Comparison of ENCODE assay signal across 8 mouse cellular contexts in the genomic region with DNA sequence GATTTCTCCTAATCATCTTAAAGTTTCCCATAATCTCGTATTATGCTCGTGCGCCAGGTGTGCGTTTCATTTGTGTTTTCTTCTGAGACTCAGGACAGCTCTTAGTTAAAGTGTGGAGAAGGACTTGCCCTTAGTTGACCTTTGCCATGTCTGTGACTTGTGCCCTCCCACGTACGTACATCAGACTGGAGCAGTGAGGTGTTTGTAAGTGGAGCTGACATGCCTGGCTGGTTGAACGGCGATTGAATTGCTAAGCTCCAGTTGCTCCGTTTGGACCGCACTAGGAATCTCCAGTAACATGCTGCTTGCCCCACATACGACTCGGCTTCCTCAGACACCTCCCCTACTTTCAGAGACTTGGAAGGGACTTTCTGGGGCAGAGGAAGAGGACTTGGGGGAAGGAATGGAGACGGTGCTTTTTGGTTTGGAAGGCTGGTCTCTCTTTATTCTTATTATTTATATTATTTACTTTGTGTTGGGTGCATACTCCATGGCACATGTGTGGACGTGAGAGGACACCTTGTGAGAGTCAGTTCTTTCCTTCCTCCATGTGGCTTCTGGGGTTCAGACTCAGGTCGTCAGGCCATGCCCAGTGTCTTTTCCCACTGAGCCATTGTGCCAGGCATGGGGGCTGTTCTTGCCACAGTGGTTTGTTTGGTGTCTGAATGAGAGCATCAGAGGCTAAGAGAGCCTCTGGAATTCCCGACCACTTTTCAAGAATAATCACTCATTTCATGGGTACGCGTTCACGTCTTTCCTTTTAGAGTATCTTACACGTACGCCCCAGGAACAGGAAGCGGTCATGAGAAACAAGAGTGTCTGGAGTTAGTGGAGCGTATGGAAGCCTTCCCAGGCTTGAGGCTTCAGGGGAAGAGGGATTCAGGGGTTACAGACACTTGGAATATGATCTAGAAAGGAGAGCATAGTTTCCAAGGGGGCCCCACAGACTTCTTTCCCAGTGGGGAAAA. TPM values are rescaled to one million over a fixed set of nuclear protein-coding genes. Genes with fewer than 3 reads are reported as not detected.
A peak's percentile ranks its signal among the peaks of the same experiment; 100 is the strongest.
DNase-seq lines count a peak whose midpoint lies in the region; ATAC-seq and TF ChIP-seq lines count a peak whose summit lies in the region.

No protein-coding gene starts in this region.

- H3K9ac ChIP-seq in hindbrain, embryonic 14.5 days = no peak overlapping the region
- peak overlapping the region; percentile 76; the same call in 1 of the 2 replicates for H3K9ac ChIP-seq in ES-E14 (ENCODE audit: insufficient read depth, low read depth, low read length, poor library complexity, severe bottlenecking)
- H3K9ac ChIP-seq in intestine, embryonic 15.5 days = no peak overlapping the region; the same call in 1 of the 2 replicates
- H3K9ac ChIP-seq in liver, postnatal 0 days (replicated peaks) = 0 out of 2 replicates have a peak overlapping the region, but pooled peaks have one; percentile 26

- H3K27me3 ChIP-seq in hindbrain, embryonic 10.5 days (ENCODE audit: insufficient read depth, poor library complexity, severe bottlenecking) = no peaks in the 10 kb centered on the region
- H3K27me3 ChIP-seq in hindbrain, embryonic 14.5 days (ENCODE audit: control insufficient read depth, insufficient read depth, low read length) = no peaks in the 10 kb centered on the region
- H3K27me3 ChIP-seq in intestine, embryonic 15.5 days (replicated peaks) = no peaks in the 10 kb centered on the region
- no peaks in the 10 kb centered on the region for H3K27me3 ChIP-seq in liver, postnatal 0 days (ENCODE audit: insufficient read depth, low read length)

- no peak for ATAC-seq in hindbrain, embryonic 14.5 days (ENCODE audit: low FRiP score)
- no peak for ATAC-seq in intestine, embryonic 15.5 days
- ATAC-seq in liver, postnatal 0 days = no peak
- no peak for ATAC-seq in megakaryocyte-erythroid progenitor cell, adult 5-6 weeks (replicated peaks; ENCODE audit: low FRiP score, low TSS enrichment, poor library complexity, severe bottlenecking)

- H3K4me1 ChIP-seq in hindbrain, embryonic 10.5 days (replicated peaks) = peaks cover 52% of the 10 kb centered on the region
- peaks cover 30% of the 10 kb centered on the region for H3K4me1 ChIP-seq in hindbrain, embryonic 14.5 days (replicated peaks; ENCODE audit: control insufficient read depth, insufficient read depth, low read length)
- peaks cover 16 to 40% of the 10 kb centered on the region in 2 experiments for H3K4me1 ChIP-seq in ES-E14 (ENCODE audit: control insufficient read depth in 2 of 2, insufficient read depth in 2 of 2, low read length in 2 of 2, poor library complexity in 1 of 2)
- H3K4me1 ChIP-seq in intestine, embryonic 15.5 days (replicated peaks) = peaks cover 37% of the 10 kb centered on the region
- H3K4me1 ChIP-seq in liver, postnatal 0 days (ENCODE audit: insufficient read depth) = peaks cover 47% of the 10 kb centered on the region

- peak overlapping the region; percentile 60 for H3K27ac ChIP-seq in hindbrain, embryonic 10.5 days
- no peak overlapping the region for H3K27ac ChIP-seq in hindbrain, embryonic 14.5 days
- peak overlapping the region; percentile 26; the same call in 1 of the 2 replicates for H3K27ac ChIP-seq in ES-E14 (ENCODE audit: insufficient read depth, low read depth, low read length, poor library complexity, severe bottlenecking)
- H3K27ac ChIP-seq in intestine, embryonic 15.5 days = peak overlapping the region; percentile 73
- peak overlapping the region; percentile 29; the same call in 1 of the 2 replicates for H3K27ac ChIP-seq in liver, postnatal 0 days (ENCODE audit: low read depth)

- no peak overlapping the region for H3K4me3 ChIP-seq in hindbrain, embryonic 10.5 days
- H3K4me3 ChIP-seq in hindbrain, embryonic 14.5 days (replicated peaks; ENCODE audit: low read length) = no peak overlapping the region
- H3K4me3 ChIP-seq in ES-E14 (ENCODE audit: insufficient read depth in 1 of 2, low read depth in 1 of 2, low read length in 2 of 2, poor library complexity in 1 of 2, severe bottlenecking in 1 of 2) = peak overlapping the region in 1 of 2 experiments; percentile 32; a peak in 1 of 4 replicates
- H3K4me3 ChIP-seq in intestine, embryonic 15.5 days (replicated peaks) = no peak overlapping the region
- H3K4me3 ChIP-seq in liver, postnatal 0 days (ENCODE audit: low read depth, low read length) = no peak overlapping the region

- DNase-seq in hindbrain, embryonic 10.5 days (ENCODE audit: low spot score) = no peak
- no peak for DNase-seq in hindbrain, embryonic 14.5 days (ENCODE audit: low spot score)
- no peak for DNase-seq in ES-E14 (ENCODE audit: low read depth, low spot score)
- no peak for DNase-seq in liver, postnatal 0 days
- DNase-seq in urinary bladder, postnatal 14 days (ENCODE audit: low spot score) = no peak
- no peak for DNase-seq in layer of hippocampus, adult 18-20 months (ENCODE audit: low spot score in 2 of 2)

- TF ChIP-seq CTCF in liver, postnatal 0 days (IDR thresholded peaks at IDR 0.05; ENCODE audit: low read depth) = no peak

- peaks cover 36% of the 10 kb centered on the region for H3K36me3 ChIP-seq in hindbrain, embryonic 10.5 days
- peaks cover 29% of the 10 kb centered on the region for H3K36me3 ChIP-seq in hindbrain, embryonic 14.5 days (replicated peaks; ENCODE audit: control insufficient read depth, insufficient read depth)
- H3K36me3 ChIP-seq in ES-E14 (ENCODE audit: control insufficient read depth, insufficient read depth, low read length, poor library complexity, severe bottlenecking) = peaks cover 26% of the 10 kb centered on the region
- peaks cover 21% of the 10 kb centered on the region for H3K36me3 ChIP-seq in intestine, embryonic 15.5 days
- peaks cover 24% of the 10 kb centered on the region for H3K36me3 ChIP-seq in liver, postnatal 0 days (replicated peaks; ENCODE audit: insufficient read depth, low read length)

- H3K4me2 ChIP-seq in hindbrain, embryonic 14.5 days (replicated peaks) = no peak overlapping the region
- peak overlapping the region; percentile 39 for H3K4me2 ChIP-seq in intestine, embryonic 15.5 days (replicated peaks)
- no peak overlapping the region for H3K4me2 ChIP-seq in liver, postnatal 0 days (ENCODE audit: low read depth, low read length)

- H3K9me3 ChIP-seq in hindbrain, embryonic 10.5 days = no peaks in the 10 kb centered on the region
- no peaks in the 10 kb centered on the region for H3K9me3 ChIP-seq in hindbrain, embryonic 14.5 days (ENCODE audit: control insufficient read depth, low read length)
- no peaks in the 10 kb centered on the region for H3K9me3 ChIP-seq in ES-E14 (ENCODE audit: control insufficient read depth, insufficient read depth, low read depth, low read length)
- no peaks in the 10 kb centered on the region for H3K9me3 ChIP-seq in intestine, embryonic 15.5 days
- no peaks in the 10 kb centered on the region for H3K9me3 ChIP-seq in liver, postnatal 0 days (ENCODE audit: low read length)

- TF ChIP-seq EP300 in liver, postnatal 0 days (IDR thresholded peaks at IDR 0.05; ENCODE audit: low read depth) = no peak

- in situ Hi-C loops in ES-E14 (cut with MboI; ENCODE audit: low sequenced_read_pairs in 2 of 2, unreplicated experiment in 2 of 2) = no loop called here

- WGBS in hindbrain, embryonic 10.5 days = 67% methylated on average over 23 of the region's 23 CpGs
- WGBS in hindbrain, embryonic 14.5 days = 55% methylated on average over 23 of the region's 23 CpGs
- 59% methylated on average over 23 of the region's 23 CpGs for WGBS in intestine, embryonic 15.5 days
- 74% methylated on average over 23 of the region's 23 CpGs for WGBS in liver, postnatal 0 days (ENCODE audit: insufficient replicate concordance)

RNA-seq across cellular contexts. Expression of a gene that starts 20.5 kb away (rescaled TPM):
- 211 and 242 TPM in 2 replicates for polyA plus RNA-seq in hindbrain, embryonic 10.5 days (2016; fragmentation: Nextera tagmentation; extraction: Ambion mirVana)
- 153 and 154 TPM in 2 replicates for polyA plus RNA-seq in hindbrain, embryonic 14.5 days (2014; fragmentation: Nextera tagmentation; extraction: Ambion mirVana)
- 173 and 211 TPM in 2 replicates for total RNA-seq in ES-E14 (2012; rRNA removed)
- polyA plus RNA-seq in intestine, embryonic 15.5 days (2015; fragmentation: Nextera tagmentation; extraction: Ambion mirVana) = 163 and 172 TPM in 2 replicates
- 30.3 and 33.6 TPM in 2 replicates for polyA plus RNA-seq in liver, postnatal 0 days (2015; fragmentation: Nextera tagmentation; extraction: Ambion mirVana)
- total RNA-seq in layer of hippocampus, adult 18-20 months (2021) = 100 to 1,000 TPM; 175 to 189 TPM
- 41.0 and 43.3 TPM in 2 replicates for total RNA-seq in megakaryocyte-erythroid progenitor cell, adult 5-6 weeks (2014; fragmentation: Nextera tagmentation)
- total RNA-seq in megakaryocyte-erythroid progenitor cell, adult 5-6 weeks (2017) = 24.7 and 26.0 TPM in 2 replicates

RNA-seq across cellular contexts. Expression of a gene that starts 39.8 kb away (rescaled TPM):
- 19.6 and 23.4 TPM in 2 replicates for polyA plus RNA-seq in hindbrain, embryonic 10.5 days (2016; fragmentation: Nextera tagmentation; extraction: Ambion mirVana)
- polyA plus RNA-seq in hindbrain, embryonic 14.5 days (2014; fragmentation: Nextera tagmentation; extraction: Ambion mirVana) = 12.9 and 13.8 TPM in 2 replicates
- total RNA-seq in ES-E14 (2012; rRNA removed) = 28.8 and 31.7 TPM in 2 replicates
- polyA plus RNA-seq in intestine, embryonic 15.5 days (2015; fragmentation: Nextera tagmentation; extraction: Ambion mirVana) = 12.0 and 12.6 TPM in 2 replicates
- 3.6 and 4.0 TPM in 2 replicates for polyA plus RNA-seq in liver, postnatal 0 days (2015; fragmentation: Nextera tagmentation; extraction: Ambion mirVana)
- total RNA-seq in layer of hippocampus, adult 18-20 months (2021) = 10 to 100 TPM; 12.4 to 12.9 TPM
- 14.3 and 17.4 TPM in 2 replicates for total RNA-seq in megakaryocyte-erythroid progenitor cell, adult 5-6 weeks (2014; fragmentation: Nextera tagmentation)
- total RNA-seq in megakaryocyte-erythroid progenitor cell, adult 5-6 weeks (2017) = 11.8 and 17.4 TPM in 2 replicates

RNA-seq across cellular contexts. Expression of a gene that starts 45.1 kb away (rescaled TPM):
- 1.6 and 1.8 TPM in 2 replicates for polyA plus RNA-seq in hindbrain, embryonic 10.5 days (2016; fragmentation: Nextera tagmentation; extraction: Ambion mirVana)
- 3.4 and 6.3 TPM in 2 replicates for polyA plus RNA-seq in hindbrain, embryonic 14.5 days (2014; fragmentation: Nextera tagmentation; extraction: Ambion mirVana)
- total RNA-seq in ES-E14 (2012; rRNA removed) = 4.1 and 4.3 TPM in 2 replicates
- 0.10 and 0.15 TPM in 2 replicates for polyA plus RNA-seq in intestine, embryonic 15.5 days (2015; fragmentation: Nextera tagmentation; extraction: Ambion mirVana)
- polyA plus RNA-seq in liver, postnatal 0 days (2015; fragmentation: Nextera tagmentation; extraction: Ambion mirVana) = 0.08 and 0.13 TPM in 2 replicates
- total RNA-seq in layer of hippocampus, adult 18-20 months (2021) = 1 to 10 TPM; 1.4 to 1.9 TPM
- not detected in 2 replicates for total RNA-seq in megakaryocyte-erythroid progenitor cell, adult 5-6 weeks (2014; fragmentation: Nextera tagmentation)
- total RNA-seq in megakaryocyte-erythroid progenitor cell, adult 5-6 weeks (2017) = not detected in 2 replicates

RNA-seq across cellular contexts. Expression of a gene that starts 56.7 kb away (rescaled TPM):
- polyA plus RNA-seq in hindbrain, embryonic 10.5 days (2016; fragmentation: Nextera tagmentation; extraction: Ambion mirVana) = 0.18 and 0.46 TPM in 2 replicates
- polyA plus RNA-seq in hindbrain, embryonic 14.5 days (2014; fragmentation: Nextera tagmentation; extraction: Ambion mirVana) = 0.51 and 0.68 TPM in 2 replicates
- total RNA-seq in ES-E14 (2012; rRNA removed) = 1.7 and 2.3 TPM in 2 replicates
- polyA plus RNA-seq in intestine, embryonic 15.5 days (2015; fragmentation: Nextera tagmentation; extraction: Ambion mirVana) = 0.25 TPM in 1 of 2 replicates, not detected in the other
- 2.0 and 2.3 TPM in 2 replicates for polyA plus RNA-seq in liver, postnatal 0 days (2015; fragmentation: Nextera tagmentation; extraction: Ambion mirVana)
- total RNA-seq in layer of hippocampus, adult 18-20 months (2021) = under 1 TPM; 0.47 to 0.76 TPM
- 0.49 and 1.2 TPM in 2 replicates for total RNA-seq in megakaryocyte-erythroid progenitor cell, adult 5-6 weeks (2014; fragmentation: Nextera tagmentation)
- total RNA-seq in megakaryocyte-erythroid progenitor cell, adult 5-6 weeks (2017) = 0.46 and 0.75 TPM in 2 replicates

Comparison
In these comparisons a context has a peak if more than half of its experiments do, and no peak if none do; other contexts are left out.
1. H3K9ac ChIP-seq: peak in ES-E14 (single experiment) and liver, postnatal 0 days (single experiment); none in hindbrain, embryonic 14.5 days (single experiment) and intestine, embryonic 15.5 days (single experiment).